Mouse (Mus musculus) heart, embryonic 15.5 days (tissue): ENCODE measurements at regions not wholly inside any gene's neighbourhood (a gene's known extent, or its start where the extent isn't known, plus 50 kb on each side); places are given as distances from the start of the nearest gene placed in this dataset.
"Not testable (repeated sequence)": the region's sequence is repeated elsewhere in the genome, so short reads cannot be mapped to it uniquely, and the experiment has no call there.

Experiments used
- ATAC-seq: fragments of 200-750 bp; cut with Nextera tagmentation; replicated peaks from 2 replicates; pipeline ENCODE4 v1.8.0; 2017; ENCODE audit warnings: low read depth, moderate TSS enrichment; ENCODE audit not compliant: insufficient number of reproducible peaks, insufficient read depth, low FRiP score
- H3K27ac ChIP-seq: fragments of 300-500 bp; sonication (generic); 2 replicates; pipeline ENCODE4 v1.5.1; 2015; ENCODE audit warnings: mild to moderate bottlenecking, inconsistent platforms
- H3K27me3 ChIP-seq: fragments of 300-500 bp; sonication (generic); 2 replicates; pipeline ENCODE4 v1.6.1; 2015; ENCODE audit warnings: inconsistent platforms
- H3K36me3 ChIP-seq: fragments of 300-500 bp; sonication (generic); 2 replicates; pipeline ENCODE4 v1.6.1; 2015; ENCODE audit warnings: mild to moderate bottlenecking, inconsistent platforms
- H3K4me1 ChIP-seq: fragments of 300-500 bp; sonication (generic); replicated peaks from 2 replicates; pipeline ENCODE4 v1.6.1; 2015; ENCODE audit warnings: inconsistent platforms
- H3K4me2 ChIP-seq: fragments of 300-500 bp; sonication (generic); 2 replicates; pipeline ENCODE4 v1.6.1; 2015; ENCODE audit warnings: inconsistent platforms, mild to moderate bottlenecking, moderate library complexity
- H3K4me3 ChIP-seq: fragments of 300-500 bp; sonication (generic); 2 replicates; pipeline ENCODE4 v1.5.1; 2015; ENCODE audit warnings: mild to moderate bottlenecking, inconsistent platforms
- H3K9ac ChIP-seq: fragments of 300-500 bp; sonication (generic); 2 replicates; pipeline ENCODE4 v1.6.1; 2015; ENCODE audit warnings: mild to moderate bottlenecking, inconsistent platforms
- H3K9me3 ChIP-seq: fragments of 300-500 bp; sonication (generic); replicated peaks from 2 replicates; pipeline ENCODE4 v1.6.1; 2016; ENCODE audit warnings: inconsistent platforms
- whole genome bisulfite sequencing: fragments of 180-500 bp; shearing (Covaris S2); methylation state at CpG from one replicate; pipeline ENCODE4 v1.1.7; 2015; ENCODE audit warnings: mixed read lengths; 5-methylcytosine and 5-hydroxymethylcytosine counted together

GRCm38 (mm10) chr3:16533643-16534042 lies 527.4 kb upstream of the Gm5150 start:
- H3K27me3 ChIP-seq: no peaks in the 10 kb centered on the region
- H3K4me1 ChIP-seq: no peaks in the 10 kb centered on the region
- no peak overlapping the region for H3K27ac ChIP-seq
- no peak for ATAC-seq
- H3K4me3 ChIP-seq: no peak overlapping the region
- H3K4me2 ChIP-seq: no peak overlapping the region
- H3K9ac ChIP-seq: no peak overlapping the region
- H3K9me3 ChIP-seq: no peaks in the 10 kb centered on the region
- no peaks in the 10 kb centered on the region for H3K36me3 ChIP-seq

- WGBS: 79% methylated on average over 6 of the region's 6 CpGs
- H3K36me3 ChIP-seq, H3K4me2 ChIP-seq, ATAC-seq, H3K9me3 ChIP-seq, H3K27me3 ChIP-seq, H3K4me3 ChIP-seq, H3K4me1 ChIP-seq, H3K9ac ChIP-seq, H3K27ac ChIP-seq: not testable (repeated sequence)
Measured at GRCm38 (mm10) chr3:16527511-16527910, 521.3 kb upstream of the Gm5150 start.

- not testable (repeated sequence) for H3K9ac ChIP-seq, ATAC-seq
Measured at GRCm38 (mm10) chr3:16488431-16488830, 482.2 kb upstream of the Gm5150 start.

GRCm38 (mm10) chr3:16482750-16483149 lies 476.5 kb upstream of the Gm5150 start:
- H3K4me2 ChIP-seq: no peak overlapping the region
- ATAC-seq: no peak
- H3K36me3 ChIP-seq: no peaks in the 10 kb centered on the region
- WGBS: 74% methylated on average over 1 of the region's 1 CpGs
- H3K27me3 ChIP-seq: no peaks in the 10 kb centered on the region
- H3K9ac ChIP-seq: no peak overlapping the region
- H3K4me3 ChIP-seq: no peak overlapping the region
- H3K9me3 ChIP-seq: no peaks in the 10 kb centered on the region
- no peak overlapping the region for H3K27ac ChIP-seq
- no peaks in the 10 kb centered on the region for H3K4me1 ChIP-seq

More at GRCm38 (mm10) chr3:16488431-16488830, 482.2 kb upstream of the Gm5150 start:
- not testable (repeated sequence) for H3K4me2 ChIP-seq, H3K4me1 ChIP-seq, H3K9me3 ChIP-seq, H3K27me3 ChIP-seq, H3K27ac ChIP-seq, H3K4me3 ChIP-seq, H3K36me3 ChIP-seq
- WGBS: 74% methylated on average over 3 of the region's 3 CpGs

- no peaks in the 10 kb centered on the region for H3K36me3 ChIP-seq
- H3K27ac ChIP-seq: no peak overlapping the region
- H3K9me3 ChIP-seq: no peaks in the 10 kb centered on the region
- H3K4me1 ChIP-seq: no peaks in the 10 kb centered on the region
- 52% methylated on average over 1 of the region's 1 CpGs for WGBS
- H3K4me3 ChIP-seq: no peak overlapping the region
- no peak overlapping the region for H3K9ac ChIP-seq
- no peak for ATAC-seq
- no peaks in the 10 kb centered on the region for H3K27me3 ChIP-seq
- no peak overlapping the region for H3K4me2 ChIP-seq
Measured at GRCm38 (mm10) chr3:16471360-16471759, 465.1 kb upstream of the Gm5150 start.

GRCm38 (mm10) chr3:16466388-16466787 lies 460.2 kb upstream of the Gm5150 start:
- Histone ChIP-seq H3K4me1 (no peaks in the 10 kb centered on the region), H3K27me3 (no peaks in the 10 kb centered on the region), H3K4me3 (no peak overlapping the region), H3K9me3 (no peaks in the 10 kb centered on the region), H3K36me3 (no peaks in the 10 kb centered on the region), H3K9ac (no peak overlapping the region), H3K4me2 (0 out of 2 replicates have a peak overlapping the region, but pooled peaks have one; percentile 19), H3K27ac (no peak overlapping the region)
- ATAC-seq: no peak
- WGBS: 14% methylated on average over 9 of the region's 9 CpGs

- Histone ChIP-seq H3K27ac (no peak overlapping the region), H3K27me3 (no peaks in the 10 kb centered on the region), H3K36me3 (no peaks in the 10 kb centered on the region), H3K9ac (no peak overlapping the region), H3K4me3 (no peak overlapping the region), H3K4me2 (no peak overlapping the region), H3K9me3 (no peaks in the 10 kb centered on the region), H3K4me1 (no peaks in the 10 kb centered on the region)
- WGBS: 49% methylated on average over 3 of the region's 3 CpGs
- ATAC-seq: no peak
Measured at GRCm38 (mm10) chr3:16465357-16465756, 459.1 kb upstream of the Gm5150 start.

- Histone ChIP-seq H3K9me3 (no peaks in the 10 kb centered on the region), H3K36me3 (no peaks in the 10 kb centered on the region), H3K9ac (no peak overlapping the region), H3K4me2 (no peak overlapping the region), H3K4me1 (no peaks in the 10 kb centered on the region), H3K27ac (no peak overlapping the region), H3K27me3 (no peaks in the 10 kb centered on the region), H3K4me3 (no peak overlapping the region)
- ATAC-seq: no peak
- 64% methylated on average over 2 of the region's 2 CpGs for WGBS
Measured at GRCm38 (mm10) chr3:16464301-16464700, 458.1 kb upstream of the Gm5150 start.

GRCm38 (mm10) chr3:16433033-16433432 lies 426.8 kb upstream of the Gm5150 start:
- Histone ChIP-seq H3K36me3 (no peaks in the 10 kb centered on the region), H3K27ac (no peak overlapping the region), H3K4me3 (no peak overlapping the region), H3K4me2 (no peak overlapping the region), H3K9me3 (no peaks in the 10 kb centered on the region), H3K4me1 (no peaks in the 10 kb centered on the region), H3K27me3 (no peaks in the 10 kb centered on the region), H3K9ac (no peak overlapping the region)
- no peak for ATAC-seq

- H3K9me3 ChIP-seq: no peaks in the 10 kb centered on the region
- H3K4me3 ChIP-seq: no peak overlapping the region
- no peaks in the 10 kb centered on the region for H3K27me3 ChIP-seq
- no peaks in the 10 kb centered on the region for H3K36me3 ChIP-seq
- no peaks in the 10 kb centered on the region for H3K4me1 ChIP-seq
- no peak overlapping the region for H3K9ac ChIP-seq
- H3K27ac ChIP-seq: no peak overlapping the region
- no peak overlapping the region for H3K4me2 ChIP-seq
- no peak for ATAC-seq
Measured at GRCm38 (mm10) chr3:16431819-16432115, 425.5 kb upstream of the Gm5150 start.

GRCm38 (mm10) chr3:16431082-16431818 lies 425.0 kb upstream of the Gm5150 start:
- ATAC-seq: no peak
- no peaks in the 10 kb centered on the region for H3K27me3 ChIP-seq
- no peak overlapping the region for H3K4me3 ChIP-seq
- H3K4me1 ChIP-seq: no peaks in the 10 kb centered on the region
- 56% methylated on average over 3 of the region's 3 CpGs for WGBS
- H3K9me3 ChIP-seq: no peaks in the 10 kb centered on the region
- H3K27ac ChIP-seq: no peak overlapping the region
- no peak overlapping the region for H3K4me2 ChIP-seq
- H3K36me3 ChIP-seq: no peaks in the 10 kb centered on the region
- no peak overlapping the region for H3K9ac ChIP-seq
